Mouse (Mus musculus) inflammation-experienced regulatory T-cells, adult 6 months (primary cell): ENCODE data around the gene Dab1. TPM values are rescaled to one million over a fixed set of nuclear protein-coding genes. Genes with fewer than 3 reads are reported as not detected.

ENCODE experiments used
- ATAC-seq: one replicate; pipeline ENCODE4 v1.8.0; 2017
- polyA plus RNA-seq, 3 experiments: library from polyadenylated mRNA; unstranded; fragments of 100-300 nt; shearing (Covaris generic); gene quantifications; one replicate each; pipeline ENCODE4 v1.2.1; 2017

Dab1 gene
- polyA plus RNA-seq, 3 experiments from 2014 or later, result not detected

DNA sequence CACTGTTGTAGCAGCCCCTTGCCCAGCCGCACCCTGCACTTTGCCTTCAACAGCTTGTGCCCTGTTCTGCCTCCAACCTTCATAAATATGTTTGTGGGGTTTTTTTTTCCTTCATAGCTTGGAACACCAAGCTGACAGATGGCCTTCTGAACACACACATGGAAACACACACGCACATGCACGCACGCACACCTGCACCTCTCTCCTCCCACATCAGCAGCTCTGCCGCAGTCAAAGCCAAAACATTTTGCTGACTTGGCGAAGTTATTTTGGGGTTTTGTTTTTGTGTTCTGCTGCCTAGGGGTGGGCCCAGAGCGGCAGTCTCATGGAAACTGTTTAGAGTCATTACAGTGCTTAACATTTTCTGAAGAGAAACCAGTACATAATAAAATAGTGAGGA, 1071.9 kb downstream of the Dab1 start:
- no peak for ATAC-seq

GRCm38 (mm10) chr4:104694188-104694587, 1075.0 kb downstream of the Dab1 start:
- no peak for ATAC-seq

GRCm38 (mm10) chr4:104696522-104696921, 1077.4 kb downstream of the Dab1 start:
- ATAC-seq, result no peak

- ATAC-seq, result no peak
Observed at GRCm38 (mm10) chr4:104697703-104698102, 1078.5 kb downstream of the Dab1 start.

GRCm38 (mm10) chr4:104705664-104706645, 1086.8 kb downstream of the Dab1 start:
- no peak for ATAC-seq

GRCm38 (mm10) chr4:104712338-104713083, 1093.4 kb downstream of the Dab1 start:
- no peak for ATAC-seq

- no peak for ATAC-seq
Observed at GRCm38 (mm10) chr4:104714925-104715519, 1095.9 kb downstream of the Dab1 start.

- no peak for ATAC-seq
Observed at GRCm38 (mm10) chr4:104715857-104716256, 1096.7 kb downstream of the Dab1 start.

- ATAC-seq, result no peak
Observed at GRCm38 (mm10) chr4:104716506-104716905, 1097.3 kb downstream of the Dab1 start.

DNA sequence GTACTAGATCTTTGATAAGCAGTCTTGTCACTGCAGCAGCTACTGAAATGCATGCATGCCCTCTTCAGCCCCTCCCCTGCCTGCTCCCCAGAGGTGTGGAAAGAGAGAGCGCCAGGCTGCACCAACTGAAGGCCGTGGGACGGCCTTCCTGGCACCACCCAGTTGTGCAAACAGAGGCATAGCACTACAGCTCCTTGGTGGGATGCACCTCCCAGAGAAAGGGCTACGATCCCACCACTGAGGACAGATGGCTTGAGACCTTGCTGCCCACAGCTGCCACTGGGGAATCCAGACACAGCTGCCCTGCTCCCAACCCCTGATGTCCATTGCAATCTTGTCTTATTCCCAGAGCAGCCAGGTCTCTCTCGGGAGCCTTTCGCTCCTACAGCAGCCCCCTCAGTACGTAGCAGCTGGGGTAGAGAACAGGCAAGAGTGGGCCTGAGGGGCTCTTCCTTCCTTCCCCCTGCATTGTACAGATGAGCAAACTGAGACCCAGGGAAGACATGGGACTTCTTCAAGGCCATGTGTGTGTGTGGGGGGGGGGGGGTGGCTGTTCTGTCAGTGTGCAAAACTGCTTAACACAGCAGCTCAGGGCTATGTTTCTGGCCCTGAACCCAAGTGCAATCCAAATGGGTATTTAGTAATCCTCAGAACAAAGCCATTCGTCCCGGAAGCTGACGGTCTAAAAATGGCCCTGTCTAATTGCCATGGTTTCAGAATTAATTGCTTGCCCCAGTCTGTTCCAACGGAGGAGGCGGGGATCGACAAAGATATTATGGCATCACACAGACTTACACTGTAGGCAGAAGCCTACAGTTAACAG, 1100.0 kb downstream of the Dab1 start:
- ATAC-seq, result no peak

- ATAC-seq, result no peak
Observed at GRCm38 (mm10) chr4:104723527-104724045, 1104.4 kb downstream of the Dab1 start.

GRCm38 (mm10) chr4:104724258-104724657, 1105.1 kb downstream of the Dab1 start:
- no peak for ATAC-seq

DNA sequence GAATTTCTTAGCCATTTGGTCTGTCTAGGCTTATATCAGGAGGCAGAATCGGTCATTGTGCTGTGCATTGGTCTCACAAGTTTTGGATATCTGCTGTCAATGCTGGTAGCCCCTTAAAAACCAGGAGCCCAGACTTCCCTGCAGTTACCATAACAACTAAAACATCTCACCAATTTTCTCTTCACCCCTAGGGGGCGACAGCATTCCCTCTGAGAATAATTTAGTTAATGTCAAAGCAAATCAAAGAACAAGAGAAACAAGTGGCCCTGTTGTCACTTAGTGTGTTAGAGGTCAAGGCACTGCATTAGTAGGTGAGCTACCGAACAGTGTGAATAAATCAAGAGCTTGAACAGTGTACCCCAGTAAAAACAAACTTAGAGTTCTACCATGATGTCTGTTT, 1106.5 kb downstream of the Dab1 start:
- no peak for ATAC-seq

DNA sequence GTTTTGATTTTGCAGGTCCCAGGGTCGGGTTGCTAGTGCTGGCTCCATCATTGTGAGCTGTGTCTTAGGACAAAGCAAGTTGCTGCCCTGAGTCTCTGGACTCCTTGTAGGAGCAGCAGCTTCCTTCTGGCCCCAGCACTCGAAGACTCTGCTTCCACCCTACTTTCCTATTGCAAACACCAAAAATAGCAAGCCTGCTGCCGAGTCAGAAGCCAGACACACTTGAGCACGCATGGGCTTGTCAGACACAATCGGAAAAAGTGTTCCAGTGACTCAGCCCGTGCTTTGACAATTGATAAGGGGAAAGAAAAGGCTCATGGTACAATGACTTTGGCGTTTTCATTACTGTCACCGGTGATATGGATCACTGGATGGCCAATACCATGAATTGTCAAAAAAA, 1110.0 kb downstream of the Dab1 start:
- ATAC-seq, result no peak

- no peak for ATAC-seq
Observed at GRCm38 (mm10) chr4:104746500-104746899, 1127.3 kb downstream of the Dab1 start.

GRCm38 (mm10) chr4:104754090-104754489, 1134.9 kb downstream of the Dab1 start:
- ATAC-seq, result no peak

DNA sequence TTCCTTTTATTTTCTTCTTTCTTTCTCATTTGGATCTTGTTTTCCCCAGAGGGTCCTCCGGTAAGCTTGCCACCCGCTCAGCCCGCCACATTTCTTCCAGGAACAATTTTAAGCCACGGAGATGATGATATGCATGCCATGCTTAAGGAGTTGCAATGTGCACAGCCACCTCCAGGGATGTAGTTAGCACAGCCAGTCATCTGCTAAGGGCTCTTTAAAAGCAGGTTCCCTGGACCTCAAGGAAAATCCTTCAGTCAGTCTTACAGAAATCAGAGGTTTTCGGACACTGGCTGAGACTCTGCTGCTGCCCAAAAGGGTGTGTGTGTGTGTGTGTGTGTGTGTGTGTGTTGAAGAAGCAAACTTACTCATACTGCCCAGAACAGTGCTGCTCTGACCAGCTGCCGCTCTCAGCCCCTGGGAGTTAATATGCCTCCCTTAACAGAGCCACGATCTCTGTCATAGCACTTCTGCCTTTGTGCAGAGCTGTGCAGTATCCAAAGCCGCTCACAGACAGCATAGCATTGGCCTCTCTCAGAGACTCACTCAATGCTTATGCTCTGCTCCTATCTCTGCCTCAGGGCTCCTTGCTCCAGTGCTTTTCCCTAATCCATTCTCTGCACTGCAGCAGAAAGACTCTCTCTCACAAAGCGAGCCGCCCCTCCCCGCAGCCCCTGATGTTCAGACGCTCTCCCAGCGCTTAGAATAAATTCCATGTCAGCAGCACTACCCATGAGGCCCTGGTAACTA, 1141.9 kb downstream of the Dab1 start:
- ATAC-seq, result no peak

GRCm38 (mm10) chr4:104766065-104766464, 1146.9 kb downstream of the Dab1 start, which contains the start of gene C8b:
Gene C8b (plus strand): TSS chr4:104766317.
- ATAC-seq, result no peak

DNA sequence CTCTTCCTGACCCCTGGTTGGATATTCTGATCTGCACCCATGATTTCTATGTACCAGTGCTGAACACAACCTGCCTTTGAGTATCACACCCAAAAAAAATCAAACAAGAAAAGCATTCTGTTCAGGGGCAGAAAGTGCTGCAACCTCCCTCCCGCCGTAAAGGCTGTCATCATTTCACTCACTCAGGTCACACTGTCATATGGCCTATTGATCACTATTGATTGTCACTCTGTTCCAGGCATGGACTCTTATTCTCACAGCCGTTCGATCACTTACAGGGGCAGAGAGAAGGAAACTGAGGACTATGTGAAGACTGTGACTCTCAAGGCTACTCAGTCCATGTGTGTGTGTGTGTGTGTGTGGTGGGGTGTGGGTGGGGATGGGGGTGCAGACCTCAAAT, 1149.0 kb downstream of the Dab1 start:
- ATAC-seq, result no peak

- no peak for ATAC-seq
Observed at GRCm38 (mm10) chr4:104769602-104770001, 1150.4 kb downstream of the Dab1 start.

DNA sequence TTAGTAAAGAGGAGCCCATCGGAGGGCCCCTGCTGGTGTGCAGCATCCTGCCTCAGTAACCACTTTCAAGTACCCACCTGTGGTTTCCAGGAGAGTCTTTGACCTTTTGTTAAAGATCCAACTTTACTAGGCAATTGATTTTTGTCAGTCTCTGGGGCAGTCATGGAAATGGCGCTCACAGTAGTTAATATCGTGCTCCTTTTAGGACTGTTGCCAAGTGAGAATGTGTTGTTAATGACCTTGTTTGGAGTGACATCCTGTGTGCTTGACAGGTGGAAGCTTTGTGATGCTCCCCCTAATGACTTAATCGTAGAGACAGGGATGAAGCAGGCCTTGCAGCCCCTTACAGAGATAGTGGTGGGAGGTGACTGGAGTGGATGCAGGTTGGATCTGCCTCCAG, 1151.2 kb downstream of the Dab1 start:
- no peak for ATAC-seq
